16 mouse cellular contexts compared by ENCODE assay signal in the genomic region with DNA sequence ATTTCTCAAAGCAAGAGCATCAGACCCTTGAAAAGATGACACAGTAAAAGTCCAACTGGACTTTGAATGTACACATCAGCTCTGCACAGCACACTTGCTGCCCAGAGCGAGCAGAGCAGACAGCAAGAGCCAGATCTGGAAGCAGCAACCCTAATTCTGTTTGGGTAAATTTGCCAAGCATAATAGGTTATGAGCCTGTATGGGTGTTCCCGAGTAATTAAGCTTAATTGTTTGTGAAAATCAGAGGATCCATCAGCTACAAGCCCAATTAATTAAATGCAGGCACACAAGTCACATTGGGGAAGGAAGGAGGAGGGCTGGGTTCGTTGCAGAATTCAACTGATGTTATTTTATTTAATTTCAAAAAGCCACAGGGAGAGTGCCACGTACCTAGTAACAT.
"Had no signal": no experiment of that assay in that cellular context is flagged by ENCODE, and none has a peak within 500 bp of the region (broad histone marks: within the 10 kb centered on the region; RNA-seq: fewer than 3 reads in every experiment).

No protein-coding gene starts in this region.

- H3K4me2 ChIP-seq: lung, embryonic 15.5 days; midbrain, embryonic 11.5 days; midbrain, embryonic 13.5 days; midbrain, embryonic 15.5 days; neural tube, embryonic 12.5 days had no signal

- H3K4me1 ChIP-seq: lung, embryonic 15.5 days; midbrain, embryonic 13.5 days; midbrain, embryonic 15.5 days; neural tube, embryonic 12.5 days had no signal

- H3K27ac ChIP-seq: lung, embryonic 15.5 days; macrophage; midbrain, embryonic 13.5 days; midbrain, embryonic 15.5 days; neural tube, embryonic 12.5 days had no signal

- H3K4me3 ChIP-seq: lung, embryonic 15.5 days; megakaryocyte, embryonic 14.5 days; midbrain, embryonic 13.5 days; midbrain, embryonic 15.5 days; neural tube, embryonic 12.5 days had no signal

- H3K27me3 ChIP-seq: lung, embryonic 15.5 days; megakaryocyte, embryonic 14.5 days; midbrain, embryonic 15.5 days; neural tube, embryonic 12.5 days had no signal

- ATAC-seq: liver, postnatal 0 days; lung, postnatal 0 days; midbrain, embryonic 13.5 days; midbrain, embryonic 15.5 days had no signal

- H3K9me3 ChIP-seq: lung, embryonic 15.5 days; midbrain, embryonic 13.5 days; midbrain, embryonic 15.5 days had no signal

- H3K36me3 ChIP-seq: lung, embryonic 15.5 days; midbrain, embryonic 13.5 days; midbrain, embryonic 15.5 days; neural tube, embryonic 12.5 days had no signal

- DNase-seq: liver, postnatal 0 days; lung, adult 2 months; lung, postnatal 14 days; lung, postnatal 36 days; right cerebral cortex, postnatal 14 days; thymus, adult 18-20 months; thymus, postnatal 14 days; thymus, postnatal 36 days had no signal

- H3K9ac ChIP-seq: liver, postnatal 0 days; lung, embryonic 15.5 days; midbrain, embryonic 13.5 days; midbrain, embryonic 15.5 days; neural tube, embryonic 12.5 days had no signal
